Mouse (Mus musculus) CD4-positive, CD25-positive, alpha-beta regulatory T cell, adult 4 months (primary cell): ENCODE measurements around the gene Chsy1. TPM values are rescaled to one million over a fixed set of nuclear protein-coding genes. Genes with fewer than 3 reads are reported as not detected.

Source experiments
- ATAC-seq: one replicate; pipeline ENCODE4 v1.8.0; 2017
- polyA plus RNA-seq, 2 experiments: library from polyadenylated mRNA; unstranded; fragments of 100-300 nt; shearing (Covaris generic); gene quantifications; one replicate each; pipeline ENCODE4 v1.2.1; 2017

Gene Chsy1
- polyA plus RNA-seq, result 10 to 100 TPM in 1 of 2 experiments, 1 to 10 TPM in 1; 7.4 to 10.6 TPM

DNA sequence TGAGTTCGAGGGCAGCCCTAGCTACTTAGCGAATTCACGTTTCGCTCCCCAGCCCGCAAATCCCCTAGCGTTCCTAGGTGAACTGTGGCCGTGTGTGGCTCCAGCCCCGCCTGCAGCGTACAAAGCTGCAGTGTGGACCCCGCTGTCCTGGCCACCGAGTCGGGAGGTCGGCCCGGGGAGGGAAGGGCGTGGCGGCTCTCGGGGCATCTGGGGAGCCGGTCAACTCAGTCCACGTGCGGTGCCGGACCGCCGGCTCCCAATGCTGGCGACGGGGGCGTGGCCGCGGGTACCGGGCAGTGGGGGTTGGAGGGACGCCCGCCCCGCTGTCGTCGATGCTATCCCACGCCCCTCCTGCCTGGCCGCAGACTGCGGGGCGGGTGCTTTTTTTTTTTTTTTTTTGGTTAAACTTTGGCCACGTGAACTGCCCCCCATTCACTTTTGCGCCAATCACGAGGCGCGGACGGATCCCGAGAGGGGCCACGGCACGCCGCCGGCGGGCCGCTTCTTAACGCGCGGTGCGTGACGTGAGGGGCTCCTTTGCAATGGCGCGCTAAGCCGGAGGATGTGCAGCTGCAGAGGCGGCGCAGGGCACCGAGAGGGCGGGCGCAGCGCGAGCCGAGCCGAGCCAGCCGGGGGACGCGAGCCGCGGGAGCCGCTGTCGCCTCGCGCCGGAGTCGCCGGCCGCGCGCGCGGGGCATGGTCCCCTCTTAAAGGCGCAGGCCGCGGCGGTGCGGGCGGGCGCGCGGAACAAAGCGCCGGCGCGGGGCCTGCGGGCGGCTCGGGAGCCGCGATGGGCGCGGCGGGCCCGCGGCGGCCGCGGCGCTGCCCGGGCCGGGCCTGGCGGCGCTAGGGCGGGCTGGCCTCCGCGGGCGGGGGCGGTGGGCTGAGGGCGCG, at the start of gene Chsy1:
Gene Chsy1, plus strand, starts transcription at position 555 of the 894 bp plus-strand sequence.
- ATAC-seq, result peak; percentile 75

DNA sequence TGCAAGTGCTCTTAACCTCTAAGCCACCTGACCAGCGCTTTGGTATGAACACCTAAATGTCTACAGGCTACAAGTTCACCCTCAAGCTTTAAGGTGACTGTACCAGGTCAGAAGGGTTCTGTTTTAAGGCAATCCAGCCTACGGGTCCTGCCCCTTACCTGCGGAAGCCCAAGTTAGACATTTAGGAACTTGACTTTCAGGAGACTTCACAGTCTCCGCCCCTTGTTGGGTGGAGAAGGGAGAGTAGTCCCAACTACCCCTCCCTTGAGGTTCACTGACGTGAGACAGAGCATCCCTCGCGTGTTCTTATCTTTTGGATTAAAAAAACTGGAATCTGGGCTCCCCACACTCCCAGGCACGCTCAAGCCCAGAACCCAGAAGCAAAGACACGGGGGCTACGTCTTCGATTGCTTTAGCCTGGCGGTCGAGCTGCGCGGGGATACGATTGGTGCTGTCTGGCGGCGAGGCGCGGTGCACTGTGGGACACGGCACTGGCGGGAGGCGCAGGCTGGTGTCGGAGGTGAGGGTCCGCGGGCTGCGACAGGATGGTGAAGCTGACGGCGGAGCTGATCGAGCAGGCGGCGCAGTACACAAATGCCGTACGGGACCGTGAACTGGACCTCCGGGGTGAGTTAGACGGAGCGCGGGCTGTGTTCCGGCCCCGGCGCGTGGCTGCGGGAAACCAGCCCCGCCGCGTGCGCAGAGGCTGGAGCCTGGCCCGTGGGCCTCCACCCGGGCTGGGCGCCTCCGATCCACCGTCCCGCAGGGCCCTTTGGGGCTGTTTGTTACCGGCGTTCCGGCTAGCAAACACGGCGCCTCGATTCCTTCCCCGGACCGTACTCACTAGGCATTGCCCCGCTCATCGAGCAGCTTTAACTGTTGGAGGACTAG, 49.0 kb upstream of the Chsy1 start:
- peak; percentile 92 for ATAC-seq

- ATAC-seq, result no peak
Observed at GRCm38 (mm10) chr7:66061057-66061456, 48.3 kb upstream of the Chsy1 start.

- no peak for ATAC-seq
Observed at GRCm38 (mm10) chr7:66076411-66076810, 32.9 kb upstream of the Chsy1 start.

DNA sequence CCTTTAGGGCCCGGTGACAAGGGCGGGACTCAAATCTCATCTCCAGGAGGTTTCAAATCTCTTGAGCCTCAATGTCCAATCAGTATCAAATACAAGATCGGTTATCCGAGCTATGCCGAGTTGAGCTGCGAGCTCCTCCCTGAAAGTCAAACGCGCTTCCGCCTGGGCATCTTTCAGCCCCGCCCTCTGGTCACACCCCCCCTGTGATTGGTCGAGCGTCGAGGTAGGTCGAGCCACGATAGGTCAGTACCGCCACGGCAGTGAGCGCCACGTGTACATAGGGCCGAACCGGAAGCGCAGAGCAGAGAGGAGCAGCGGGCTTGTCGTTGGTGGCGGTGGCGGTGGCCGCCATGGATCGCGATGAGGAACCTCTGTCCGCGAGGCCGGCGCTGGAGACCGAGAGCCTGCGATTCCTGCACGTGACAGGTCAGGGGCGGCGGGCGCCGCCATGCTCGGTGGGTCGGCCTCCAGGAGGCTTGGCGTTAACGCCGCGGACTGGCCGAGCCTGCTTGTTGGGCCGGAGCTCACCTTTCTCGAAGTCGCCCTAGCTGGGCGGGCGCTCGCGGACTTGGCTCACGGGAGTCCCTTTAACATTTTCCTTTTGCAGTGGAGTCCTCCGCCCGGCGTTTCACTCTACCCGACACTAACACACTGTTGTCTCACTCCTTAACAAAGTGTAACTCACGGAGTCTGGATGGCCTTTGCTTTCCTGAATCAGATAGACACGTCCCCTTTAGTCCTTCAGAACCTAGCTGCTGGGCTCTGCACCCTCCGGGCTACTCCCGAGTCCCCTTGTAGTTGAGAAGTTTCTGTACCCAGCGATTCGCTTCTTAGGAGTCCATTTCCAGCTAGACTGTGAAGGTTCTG, 29.7 kb upstream of the Chsy1 start, which contains the start of gene Selenos:
Gene Selenos, plus strand, starts transcription at position 286 of the 867 bp plus-strand sequence.
- ATAC-seq, result peak; percentile 99

DNA sequence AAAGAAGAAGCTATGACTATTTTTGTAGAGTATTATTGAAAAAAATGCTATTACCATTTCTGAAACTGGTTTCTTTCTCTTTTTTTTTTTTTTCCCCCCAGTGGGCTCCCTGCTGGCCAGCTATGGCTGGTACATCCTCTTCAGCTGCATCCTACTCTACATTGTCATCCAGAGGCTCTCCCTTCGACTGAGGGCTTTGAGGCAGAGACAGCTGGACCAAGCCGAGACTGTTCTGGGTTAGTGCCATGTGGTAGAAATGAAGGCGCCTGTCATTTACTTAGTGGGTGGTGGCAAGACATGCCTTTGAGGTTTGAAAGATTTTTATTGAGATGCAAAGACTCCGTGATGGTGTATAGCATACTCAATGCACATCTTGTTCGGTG, 29.1 kb upstream of the Chsy1 start:
- no peak for ATAC-seq

DNA sequence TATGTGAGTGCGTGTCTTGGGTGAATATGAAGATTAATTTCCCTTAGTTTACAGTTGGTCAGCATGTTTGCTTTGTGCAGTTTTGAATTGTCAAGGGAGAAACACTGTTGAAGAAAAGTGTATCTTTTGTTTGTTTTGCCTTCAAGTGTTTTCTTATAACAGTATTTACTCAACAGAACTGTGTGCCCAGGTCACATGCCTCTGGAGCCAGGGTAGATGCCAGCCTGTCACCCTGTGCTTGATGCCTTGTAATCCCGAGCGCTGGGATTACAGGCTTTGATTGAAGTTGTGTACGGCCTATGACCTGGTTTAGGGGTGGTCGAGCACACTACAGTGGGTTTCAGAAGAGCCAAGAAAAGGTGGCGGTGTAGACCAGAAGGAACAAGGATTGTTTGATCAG, 25.6 kb upstream of the Chsy1 start:
- ATAC-seq, result no peak

DNA sequence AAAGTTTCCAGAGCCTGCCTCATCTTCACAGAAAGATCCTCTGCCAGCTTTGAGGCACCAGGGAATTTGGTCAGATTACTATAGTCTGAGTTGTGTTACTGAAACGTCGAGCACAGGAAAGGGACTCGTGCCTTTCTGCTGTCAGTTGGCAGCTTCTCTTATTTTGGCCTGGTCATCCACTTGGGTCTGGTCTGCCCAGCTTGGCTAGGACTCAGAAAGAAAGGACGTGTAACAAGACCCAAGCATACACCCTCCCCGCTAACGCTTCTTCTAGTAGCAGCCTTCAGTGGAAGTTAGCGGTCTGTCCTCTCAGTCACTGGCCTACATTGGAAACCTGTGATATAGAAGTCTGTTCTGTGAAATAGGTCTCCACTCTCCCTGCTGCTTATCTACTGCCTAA, 24.8 kb upstream of the Chsy1 start:
- ATAC-seq, result no peak

DNA sequence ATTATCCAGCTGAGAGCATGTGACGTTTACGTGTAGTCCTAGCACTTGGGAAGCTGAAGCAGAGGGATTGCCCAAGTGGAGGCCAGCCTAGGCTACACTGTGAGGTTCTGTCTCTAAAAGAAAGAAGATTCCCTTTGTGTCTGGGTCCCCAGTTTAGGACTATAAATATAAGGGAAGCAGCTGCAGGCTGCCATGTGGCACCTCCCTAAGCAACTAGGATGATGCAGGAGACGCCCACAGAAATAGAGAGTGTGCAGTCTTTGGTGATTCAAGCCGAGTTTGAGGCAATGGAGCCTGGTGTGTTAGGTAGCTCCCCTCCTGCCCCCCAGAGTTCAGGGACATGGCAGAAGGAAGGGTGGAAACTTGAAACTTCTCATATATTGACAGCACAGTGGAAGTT, 21.7 kb upstream of the Chsy1 start:
- ATAC-seq, result no peak

DNA sequence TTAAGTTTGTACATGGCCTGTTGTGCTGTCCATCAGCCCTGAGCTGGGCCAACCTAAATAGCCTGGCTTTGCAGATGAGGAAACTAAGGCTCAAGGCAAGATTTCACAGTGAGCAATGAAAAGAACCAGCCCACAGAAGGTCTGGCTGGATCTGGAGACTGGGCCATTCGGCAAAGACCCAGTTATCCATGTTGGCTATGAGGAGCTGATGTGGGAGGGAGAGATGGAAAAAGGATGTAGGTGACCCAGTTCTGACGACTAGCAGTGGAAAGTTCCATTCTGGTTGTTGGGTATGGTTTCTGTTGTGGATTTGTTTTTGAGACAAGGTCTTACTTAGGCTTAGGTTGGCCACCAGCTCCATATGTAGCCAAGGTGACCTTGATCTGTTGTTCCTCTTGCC, 21.2 kb upstream of the Chsy1 start:
- ATAC-seq, result no peak

- no peak for ATAC-seq
Observed at GRCm38 (mm10) chr7:66090676-66091190, 18.6 kb upstream of the Chsy1 start.

DNA sequence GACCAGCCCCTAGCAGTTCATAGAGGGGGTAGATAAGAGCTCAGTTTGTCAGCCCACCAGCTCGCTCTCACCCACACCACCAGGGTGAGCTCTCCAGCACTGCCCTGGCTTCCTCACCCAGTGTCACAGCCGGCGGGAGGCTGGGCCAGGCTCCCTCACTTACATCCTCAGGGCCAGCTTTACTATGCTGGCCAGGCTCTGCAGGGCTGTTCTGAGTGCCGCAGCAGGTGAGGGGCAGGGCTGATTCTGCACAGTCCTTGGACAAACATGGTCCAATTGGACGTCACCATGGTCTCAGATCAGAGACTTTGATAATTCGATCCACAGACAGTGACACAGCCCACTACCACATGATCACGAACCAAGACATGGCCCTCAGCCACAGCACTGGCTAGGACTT, 17.8 kb upstream of the Chsy1 start:
- no peak for ATAC-seq

GRCm38 (mm10) chr7:66092656-66093055, 16.7 kb upstream of the Chsy1 start:
- ATAC-seq, result no peak

DNA sequence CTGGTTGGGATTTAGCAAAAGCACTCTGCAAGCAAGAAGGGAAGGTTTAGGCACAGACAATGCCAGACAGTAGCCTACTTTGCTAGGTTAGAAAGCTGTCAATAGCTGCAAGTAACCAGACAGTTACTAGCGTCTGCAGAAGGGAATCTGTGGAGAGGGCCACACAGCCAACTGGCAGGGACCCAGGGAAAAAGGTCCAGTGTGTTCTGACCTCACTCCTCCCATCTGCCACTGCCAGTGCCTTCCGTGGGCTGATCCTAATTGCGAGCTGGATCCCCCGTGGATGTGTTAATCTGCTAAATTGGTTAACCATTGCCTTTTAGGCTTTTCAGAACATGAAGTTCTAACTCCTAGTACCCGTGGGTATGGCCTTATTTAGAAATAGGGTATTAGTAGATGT, 15.2 kb upstream of the Chsy1 start:
- no peak for ATAC-seq

GRCm38 (mm10) chr7:66098803-66099202, 10.5 kb upstream of the Chsy1 start:
- ATAC-seq, result no peak

- ATAC-seq, result peak; percentile 86
Observed at GRCm38 (mm10) chr7:66101866-66102265, 7.4 kb upstream of the Chsy1 start.

DNA sequence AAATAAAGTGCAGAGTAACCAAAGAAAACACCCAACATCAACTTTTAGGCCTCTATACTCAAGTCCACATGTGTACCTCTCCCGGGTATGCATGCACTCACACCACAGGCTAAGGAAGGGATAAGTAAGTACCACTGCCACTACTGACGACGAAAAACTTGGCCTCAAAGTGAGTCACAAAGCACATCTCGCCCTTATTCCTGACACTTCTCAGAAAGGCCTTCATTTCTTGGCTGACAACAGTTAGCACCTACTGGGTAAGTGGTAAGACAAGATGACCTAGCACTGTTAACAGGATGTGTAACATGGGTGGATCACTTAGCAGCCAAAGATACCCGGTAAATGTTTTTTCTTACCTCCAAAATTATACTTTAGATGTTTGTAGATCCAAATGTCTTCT, 4.8 kb upstream of the Chsy1 start:
- ATAC-seq, result no peak

- ATAC-seq, result no peak
Observed at GRCm38 (mm10) chr7:66105771-66106170, 3.5 kb upstream of the Chsy1 start.

- no peak for ATAC-seq
Observed at GRCm38 (mm10) chr7:66106581-66107056, 2.7 kb upstream of the Chsy1 start.

DNA sequence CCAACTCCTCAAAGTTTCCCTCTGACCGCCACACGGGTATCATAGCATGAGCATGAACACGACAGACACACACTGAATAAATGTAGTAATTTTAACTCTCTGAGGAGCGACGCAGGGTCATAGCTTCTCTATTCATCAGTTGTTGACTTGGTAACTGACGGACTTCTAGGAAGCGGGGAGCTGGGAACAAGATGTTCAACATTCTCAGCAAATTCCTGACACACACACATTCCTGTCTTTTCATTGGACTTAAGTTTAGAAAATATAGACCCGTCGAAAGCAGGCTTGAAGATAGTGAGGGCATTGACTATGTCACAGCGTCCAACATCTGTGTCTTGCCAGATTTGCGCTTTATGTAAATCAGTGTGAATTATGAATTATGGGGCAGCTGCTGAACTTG, 2.1 kb upstream of the Chsy1 start:
- no peak for ATAC-seq

DNA sequence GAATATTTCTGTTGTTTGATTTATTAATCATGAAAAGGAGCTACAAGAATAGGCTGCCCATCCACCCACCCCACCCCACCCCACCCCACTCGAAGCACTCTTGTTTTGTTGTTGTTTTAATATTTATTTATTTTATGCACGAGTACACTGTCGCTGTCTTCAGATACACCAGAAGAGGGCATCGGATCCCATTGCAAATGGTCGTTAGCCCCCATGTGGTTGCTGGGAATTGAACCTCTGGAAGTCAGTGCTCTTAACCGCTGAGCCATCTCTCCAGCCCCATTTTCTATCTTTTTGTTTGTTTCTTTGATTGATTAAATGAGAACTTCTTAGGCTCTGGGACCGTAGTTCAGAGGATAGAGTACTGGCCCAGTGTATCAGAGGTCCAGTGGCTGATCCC, 1.4 kb upstream of the Chsy1 start:
- no peak for ATAC-seq
